8 mouse cellular contexts compared by ENCODE assay signal in genomic region chr3:96057747-96058204, GRCm38 (mm10). TPM values are rescaled to one million over a fixed set of nuclear protein-coding genes. Genes with fewer than 3 reads are reported as not detected.
DNase-seq lines count a peak whose midpoint lies in the region; ATAC-seq and TF ChIP-seq lines count a peak whose summit lies in the region.

No protein-coding gene starts in this region.

- H3K4me2 ChIP-seq in heart, embryonic 12.5 days = peak overlapping the region; percentile 86
- H3K4me2 ChIP-seq in kidney, postnatal 0 days (ENCODE audit: low read length) = peak overlapping the region; percentile 80
- H3K4me2 ChIP-seq in liver, embryonic 11.5 days = peak overlapping the region; percentile 81
- H3K4me2 ChIP-seq in stomach, embryonic 14.5 days (replicated peaks; ENCODE audit: low read depth, low read length) = peak overlapping the region; percentile 74

- peak overlapping the region; percentile 92 for H3K27ac ChIP-seq in heart, embryonic 12.5 days (ENCODE audit: poor library complexity, severe bottlenecking)
- peak overlapping the region; percentile 86 for H3K27ac ChIP-seq in kidney, postnatal 0 days
- H3K27ac ChIP-seq in liver, embryonic 11.5 days (ENCODE audit: low read depth, low read length) = peak overlapping the region; percentile 89
- peak overlapping the region; percentile 87 for H3K27ac ChIP-seq in stomach, embryonic 14.5 days (ENCODE audit: low read length)

- H3K27me3 ChIP-seq in C2C12 (ENCODE audit: control insufficient read depth, insufficient read depth, insufficient read length) = no peaks in the 10 kb centered on the region
- H3K27me3 ChIP-seq in erythroblast, embryonic 14.5 days (ENCODE audit: control insufficient read depth) = no peaks in the 10 kb centered on the region
- H3K27me3 ChIP-seq in heart, embryonic 12.5 days (replicated peaks) = no peaks in the 10 kb centered on the region
- no peaks in the 10 kb centered on the region for H3K27me3 ChIP-seq in kidney, postnatal 0 days (ENCODE audit: insufficient read depth, low read length)
- no peaks in the 10 kb centered on the region for H3K27me3 ChIP-seq in liver, embryonic 11.5 days (replicated peaks; ENCODE audit: control insufficient read depth, insufficient read depth, low read length)
- H3K27me3 ChIP-seq in stomach, embryonic 14.5 days (ENCODE audit: control insufficient read depth, insufficient read depth, low read length) = no peaks in the 10 kb centered on the region

- H3K79me3 ChIP-seq in C2C12 (ENCODE audit: low read depth) = peaks cover 3% of the 10 kb centered on the region

- peak; percentile 97 for DNase-seq in brain, embryonic 14.5 days (ENCODE audit: low read depth)
- peak; percentile 94 for DNase-seq in kidney, postnatal 0 days (ENCODE audit: low spot score)
- peak; percentile 86 for DNase-seq in liver, embryonic 11.5 days (ENCODE audit: low spot score)
- peak; percentile 82 for DNase-seq in naive thymus-derived CD4-positive, alpha-beta T cell, adult 2 months (ENCODE audit: low read depth)

- TF ChIP-seq CTCF in C2C12 (IDR thresholded peaks at IDR 0.05; ENCODE audit: control insufficient read depth, insufficient read depth, insufficient read length) = no peak
- TF ChIP-seq CTCF in brain, embryonic 14.5 days (IDR thresholded peaks at IDR 0.05; ENCODE audit: borderline replicate concordance, extremely low read depth, insufficient read depth, insufficient read length) = no peak
- TF ChIP-seq CTCF in kidney, postnatal 0 days (IDR thresholded peaks at IDR 0.05; ENCODE audit: low read depth) = no peak

- peaks cover 3% of the 10 kb centered on the region for H3K36me3 ChIP-seq in C2C12 (ENCODE audit: control insufficient read depth, insufficient read depth)
- H3K36me3 ChIP-seq in erythroblast, embryonic 14.5 days (ENCODE audit: control insufficient read depth) = peaks cover 26% of the 10 kb centered on the region
- peaks cover 12% of the 10 kb centered on the region for H3K36me3 ChIP-seq in heart, embryonic 12.5 days
- 0 out of 2 replicates have a peak, but pooled peaks cover 4% of the 10 kb centered on the region for H3K36me3 ChIP-seq in kidney, postnatal 0 days (ENCODE audit: insufficient read depth, low read length)
- no peaks in the 10 kb centered on the region for H3K36me3 ChIP-seq in liver, embryonic 11.5 days (ENCODE audit: control insufficient read depth, insufficient read depth, low read length)
- no peaks in the 10 kb centered on the region for H3K36me3 ChIP-seq in stomach, embryonic 14.5 days (ENCODE audit: control insufficient read depth, insufficient read depth, low read length)

- under 1% methylated on average over 26 of the region's 26 CpGs for WGBS in heart, embryonic 12.5 days
- under 1% methylated on average over 26 of the region's 26 CpGs for WGBS in kidney, postnatal 0 days
- WGBS in liver, embryonic 11.5 days = under 1% methylated on average over 26 of the region's 26 CpGs
- WGBS in stomach, embryonic 14.5 days = under 1% methylated on average over 26 of the region's 26 CpGs

- no peaks in the 10 kb centered on the region for H3K9me3 ChIP-seq in erythroblast, embryonic 14.5 days (ENCODE audit: control insufficient read depth, low read length)
- no peaks in the 10 kb centered on the region for H3K9me3 ChIP-seq in heart, embryonic 12.5 days (replicated peaks)
- no peaks in the 10 kb centered on the region for H3K9me3 ChIP-seq in kidney, postnatal 0 days (replicated peaks; ENCODE audit: low read length)
- no peaks in the 10 kb centered on the region for H3K9me3 ChIP-seq in liver, embryonic 11.5 days (ENCODE audit: control insufficient read depth, low read length)
- H3K9me3 ChIP-seq in stomach, embryonic 14.5 days (ENCODE audit: control insufficient read depth, low read depth, low read length) = no peaks in the 10 kb centered on the region

- H3K9ac ChIP-seq in heart, embryonic 12.5 days = peak overlapping the region; percentile 85
- H3K9ac ChIP-seq in kidney, postnatal 0 days (ENCODE audit: low read depth, low read length) = peak overlapping the region; percentile 70
- peak overlapping the region; percentile 84 for H3K9ac ChIP-seq in liver, embryonic 11.5 days (ENCODE audit: low read depth, low read length)
- peak overlapping the region; percentile 61 for H3K9ac ChIP-seq in stomach, embryonic 14.5 days (replicated peaks; ENCODE audit: low read depth, low read length)

- H3ac ChIP-seq in C2C12 (ENCODE audit: control insufficient read depth, insufficient read length, low read depth) = peak overlapping the region; percentile 83

- peak overlapping the region; percentile 68 for H3K4me3 ChIP-seq in C2C12 (ENCODE audit: insufficient read depth, poor library complexity, severe bottlenecking)
- peak overlapping the region; percentile 83 for H3K4me3 ChIP-seq in erythroblast, embryonic 14.5 days (replicated peaks)
- peak overlapping the region; percentile 83 for H3K4me3 ChIP-seq in heart, embryonic 12.5 days
- H3K4me3 ChIP-seq in kidney, postnatal 0 days (replicated peaks; ENCODE audit: low read depth, low read length) = peak overlapping the region; percentile 65
- H3K4me3 ChIP-seq in liver, embryonic 11.5 days (ENCODE audit: low read depth, low read length) = peak overlapping the region; percentile 67
- H3K4me3 ChIP-seq in stomach, embryonic 14.5 days (ENCODE audit: low read depth, low read length) = peak overlapping the region; percentile 67

- peak; percentile 39; the same call in 1 of the 2 replicates for TF ChIP-seq POLR2A in brain, embryonic 14.5 days (IDR thresholded peaks at IDR 0.05; ENCODE audit: borderline replicate concordance, extremely low read depth, insufficient read depth, insufficient read length, poor library complexity, severe bottlenecking)

- peaks cover 17% of the 10 kb centered on the region for H3K79me2 ChIP-seq in C2C12 (ENCODE audit: control insufficient read depth, insufficient read depth)

- peak; percentile 89 for ATAC-seq in heart, embryonic 12.5 days (ENCODE audit: insufficient number of reproducible peaks, low FRiP score)
- ATAC-seq in kidney, postnatal 0 days (replicated peaks; ENCODE audit: low FRiP score, low read depth) = peak; percentile 88
- peak; percentile 90 for ATAC-seq in liver, embryonic 11.5 days (replicated peaks; ENCODE audit: low FRiP score)
- peak; percentile 95 for ATAC-seq in stomach, embryonic 14.5 days (ENCODE audit: insufficient number of reproducible peaks, insufficient read depth, low FRiP score, low read depth)

- H3K4me1 ChIP-seq in erythroblast, embryonic 14.5 days (ENCODE audit: control insufficient read depth) = peaks cover 27% of the 10 kb centered on the region
- H3K4me1 ChIP-seq in heart, embryonic 12.5 days (replicated peaks) = peaks cover 9% of the 10 kb centered on the region
- no peaks in the 10 kb centered on the region for H3K4me1 ChIP-seq in kidney, postnatal 0 days (replicated peaks; ENCODE audit: insufficient read depth, low read length)
- no peaks in the 10 kb centered on the region; the same call in 1 of the 2 replicates for H3K4me1 ChIP-seq in liver, embryonic 11.5 days (replicated peaks; ENCODE audit: control insufficient read depth, insufficient read depth, low read length)
- no peaks in the 10 kb centered on the region; the same call in 1 of the 2 replicates for H3K4me1 ChIP-seq in stomach, embryonic 14.5 days (ENCODE audit: control insufficient read depth, insufficient read depth, low read length)

TF ChIP-seq in C2C12, 6 proteins besides CTCF, POLR2A, EP300 and RAD21:
- TF ChIP-seq USF1 (IDR thresholded peaks at IDR 0.05; ENCODE audit: low read depth) = no peak
- peak; percentile 19 for TF ChIP-seq MAX (IDR thresholded peaks at IDR 0.05)

RNA-seq across cellular contexts. Expression of gene Vps45, which starts 0.5 kb away (rescaled TPM):
- polyA plus RNA-seq in C2C12 (2012; fragmentation: generic; extraction: Trizol) = 15.6 TPM
- polyA plus RNA-seq in brain, embryonic 14.5 days (2012; rRNA removed) = 30.8 and 31.3 TPM in 2 replicates
- 1.3 and 1.7 TPM in 2 replicates for polyA plus RNA-seq in erythroblast, embryonic 14.5 days (2012)
- polyA plus RNA-seq in heart, embryonic 12.5 days (2016; fragmentation: Nextera tagmentation; extraction: Ambion mirVana) = 30.0 and 32.8 TPM in 2 replicates
- polyA plus RNA-seq in kidney, postnatal 0 days (2015; fragmentation: Nextera tagmentation; extraction: Ambion mirVana) = 38.1 and 41.9 TPM in 2 replicates
- 17.4 and 18.5 TPM in 2 replicates for polyA plus RNA-seq in liver, embryonic 11.5 days (2014; fragmentation: Nextera tagmentation; extraction: Ambion mirVana)
- 22.5 and 26.8 TPM in 2 replicates for polyA plus RNA-seq in stomach, embryonic 14.5 days (2014; fragmentation: Nextera tagmentation; extraction: Ambion mirVana)

RNA-seq across cellular contexts. Expression of gene Otud7b, which starts 46.6 kb away (rescaled TPM):
- 12.5 TPM for polyA plus RNA-seq in C2C12 (2012; fragmentation: generic; extraction: Trizol)
- polyA plus RNA-seq in brain, embryonic 14.5 days (2012; rRNA removed) = 7.0 and 8.6 TPM in 2 replicates
- 0.93 and 1.3 TPM in 2 replicates for polyA plus RNA-seq in erythroblast, embryonic 14.5 days (2012)
- polyA plus RNA-seq in heart, embryonic 12.5 days (2016; fragmentation: Nextera tagmentation; extraction: Ambion mirVana) = 20.7 and 22.2 TPM in 2 replicates
- 20.7 and 21.8 TPM in 2 replicates for polyA plus RNA-seq in kidney, postnatal 0 days (2015; fragmentation: Nextera tagmentation; extraction: Ambion mirVana)
- polyA plus RNA-seq in liver, embryonic 11.5 days (2014; fragmentation: Nextera tagmentation; extraction: Ambion mirVana) = 7.1 and 7.9 TPM in 2 replicates
- polyA plus RNA-seq in stomach, embryonic 14.5 days (2014; fragmentation: Nextera tagmentation; extraction: Ambion mirVana) = 13.9 and 16.2 TPM in 2 replicates

Comparison
In these comparisons a context has a peak if more than half of its experiments do, and no peak if none do; other contexts are left out.
1. Peak in every context shown above with its lines: DNase-seq, ATAC-seq, H3K4me3 ChIP-seq and H3K27ac ChIP-seq.